Mouse (Mus musculus): ENCODE measurements around the gene Pcsk2. TPM values are rescaled to one million over a fixed set of nuclear protein-coding genes. Genes with fewer than 3 reads are reported as not detected.

The Pcsk2 gene
- polyA plus RNA-seq, 1 experiment from 2014 or later, result 30.6 TPM

DNA sequence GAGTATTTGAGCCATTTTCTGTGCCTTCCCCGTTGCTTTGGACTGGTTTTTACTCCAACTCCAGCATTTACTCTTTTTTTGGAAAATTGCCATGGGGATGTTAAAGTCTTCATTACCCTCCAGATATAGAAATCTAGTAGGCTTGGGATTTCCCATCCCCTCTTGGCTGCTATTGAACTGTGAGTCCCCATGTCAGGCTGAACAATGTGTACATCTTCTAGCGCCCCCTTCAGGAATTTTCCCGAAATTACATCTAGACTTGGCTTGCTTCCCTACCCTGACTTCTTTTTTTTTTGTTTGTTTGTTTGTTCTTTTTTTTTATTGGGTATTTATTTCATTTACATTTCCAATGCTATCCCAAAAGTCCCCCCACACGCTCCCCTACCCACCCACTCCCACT is 163.3 kb downstream of the Pcsk2 start:
- H3K4me1 ChIP-seq, result no peaks in the 10 kb centered on the region
- H3K4me2 ChIP-seq, result no peak overlapping the region
- no peak overlapping the region for H3K9ac ChIP-seq
- H3K9me3 ChIP-seq, result no peaks in the 10 kb centered on the region
- no peaks in the 10 kb centered on the region for H3K27me3 ChIP-seq (replicated peaks)
- H3K27ac ChIP-seq, result no peak overlapping the region
- no peak for ATAC-seq (replicated peaks)
- H3K36me3 ChIP-seq (replicated peaks), result no peaks in the 10 kb centered on the region
- WGBS, result 23% methylated on average over 4 of the region's 4 CpGs
- H3K4me3 ChIP-seq, result no peak overlapping the region

DNA sequence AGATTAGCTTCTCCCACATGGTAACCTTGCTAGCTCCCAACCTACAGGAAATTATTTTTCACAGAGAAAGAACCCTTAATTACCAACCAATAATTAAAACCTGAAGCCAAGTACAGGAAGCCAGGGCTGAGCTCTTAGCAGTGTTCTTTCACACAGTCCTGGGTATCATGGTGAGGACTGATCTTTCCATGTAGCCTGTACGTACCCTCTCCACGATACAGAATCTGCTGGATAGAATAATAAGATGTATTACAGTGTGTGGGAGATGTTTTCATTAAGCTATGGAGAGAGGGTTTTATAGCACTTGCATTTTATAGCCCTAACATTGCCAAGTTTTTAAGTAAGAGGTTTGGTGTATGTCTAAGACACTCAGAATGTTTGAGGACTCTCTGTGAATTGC is 164.0 kb downstream of the Pcsk2 start:
- Histone ChIP-seq H3K9ac (no peak overlapping the region), H3K4me1 (no peaks in the 10 kb centered on the region), H3K27me3 (replicated peaks) (no peaks in the 10 kb centered on the region), H3K4me2 (no peak overlapping the region), H3K27ac (no peak overlapping the region), H3K4me3 (no peak overlapping the region), H3K9me3 (no peaks in the 10 kb centered on the region), H3K36me3 (replicated peaks) (no peaks in the 10 kb centered on the region)
- ATAC-seq (replicated peaks), result no peak
- WGBS, result 83% methylated on average over 2 of the region's 2 CpGs

DNA sequence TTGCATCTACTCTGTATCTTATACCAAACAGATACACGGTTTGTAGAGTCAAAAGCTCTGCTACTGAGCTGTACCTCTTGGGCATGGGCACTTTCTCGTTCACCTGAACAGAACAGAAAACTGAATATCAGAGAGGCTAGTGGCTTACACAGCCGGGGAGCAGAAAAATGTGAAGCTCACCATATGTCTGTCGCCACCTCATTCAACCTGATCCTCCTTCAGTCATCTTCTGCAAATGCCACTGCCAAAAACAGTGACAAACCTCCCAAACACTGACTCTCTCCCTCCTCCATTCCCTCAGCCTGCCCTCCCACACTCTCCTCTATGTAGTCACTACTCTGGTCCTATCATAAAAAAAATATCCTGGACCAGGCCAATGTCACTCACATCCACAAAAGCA is 165.9 kb downstream of the Pcsk2 start:
- Histone ChIP-seq H3K27me3 (replicated peaks) (no peaks in the 10 kb centered on the region), H3K4me3 (no peak overlapping the region), H3K9me3 (no peaks in the 10 kb centered on the region), H3K27ac (no peak overlapping the region), H3K36me3 (replicated peaks) (no peaks in the 10 kb centered on the region), H3K4me1 (no peaks in the 10 kb centered on the region), H3K9ac (no peak overlapping the region), H3K4me2 (no peak overlapping the region)
- WGBS, result 84% methylated on average over 4 of the region's 4 CpGs
- no peak for ATAC-seq (replicated peaks)

- no peak for ATAC-seq (replicated peaks)
- no peak overlapping the region for H3K27ac ChIP-seq
- H3K27me3 ChIP-seq (replicated peaks), result no peaks in the 10 kb centered on the region
These were observed 166.9 kb downstream of the Pcsk2 start for GRCm38 (mm10) chr2:143712901-143713300.

GRCm38 (mm10) chr2:143713902-143714301 is 167.9 kb downstream of the Pcsk2 start:
- H3K9me3 ChIP-seq, result no peaks in the 10 kb centered on the region
- ATAC-seq (replicated peaks), result no peak
- no peak overlapping the region for H3K9ac ChIP-seq
- no peaks in the 10 kb centered on the region for H3K27me3 ChIP-seq (replicated peaks)
- H3K27ac ChIP-seq, result no peak overlapping the region
- H3K36me3 ChIP-seq (replicated peaks), result no peaks in the 10 kb centered on the region
- WGBS, result 76% methylated on average over 4 of the region's 4 CpGs
- no peak overlapping the region for H3K4me3 ChIP-seq
- no peaks in the 10 kb centered on the region for H3K4me1 ChIP-seq
- H3K4me2 ChIP-seq, result no peak overlapping the region

More at GRCm38 (mm10) chr2:143712901-143713300, 166.9 kb downstream of the Pcsk2 start:
- Histone ChIP-seq H3K36me3 (replicated peaks) (no peaks in the 10 kb centered on the region), H3K4me2 (no peak overlapping the region), H3K4me1 (no peaks in the 10 kb centered on the region), H3K9ac (no peak overlapping the region), H3K9me3 (no peaks in the 10 kb centered on the region), H3K4me3 (no peak overlapping the region)
- 64% methylated on average over 3 of the region's 3 CpGs for WGBS

DNA sequence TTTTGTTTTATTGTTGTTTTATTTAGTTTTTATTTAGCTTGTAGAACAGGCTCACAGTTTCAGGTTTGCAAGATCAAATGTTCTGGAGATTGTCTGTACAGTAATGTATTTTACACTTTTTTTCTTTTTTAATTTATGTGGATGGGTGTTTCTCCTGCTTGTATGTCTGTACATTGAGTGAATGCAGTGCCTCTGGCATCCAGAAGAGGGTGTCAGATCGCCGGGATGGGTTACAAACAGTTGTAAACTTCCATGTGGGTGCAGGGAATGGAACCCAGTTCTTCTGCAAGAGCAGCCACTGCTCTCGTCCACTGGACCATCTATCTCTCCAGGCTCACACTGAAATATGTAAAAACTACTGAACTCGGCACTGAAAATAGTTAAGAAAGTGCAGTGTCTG is 169.2 kb downstream of the Pcsk2 start:
- Histone ChIP-seq H3K36me3 (replicated peaks) (no peaks in the 10 kb centered on the region), H3K9ac (no peak overlapping the region), H3K27me3 (replicated peaks) (no peaks in the 10 kb centered on the region), H3K27ac (no peak overlapping the region), H3K4me1 (no peaks in the 10 kb centered on the region), H3K4me3 (no peak overlapping the region), H3K4me2 (no peak overlapping the region), H3K9me3 (no peaks in the 10 kb centered on the region)
- no peak for ATAC-seq (replicated peaks)
- WGBS, result 70% methylated on average over 4 of the region's 4 CpGs

GRCm38 (mm10) chr2:143723231-143723630 is 177.3 kb downstream of the Pcsk2 start:
- 24% methylated on average over 4 of the region's 4 CpGs for WGBS
- no peak overlapping the region for H3K4me3 ChIP-seq
- H3K27me3 ChIP-seq (replicated peaks), result no peaks in the 10 kb centered on the region
- H3K9ac ChIP-seq, result no peak overlapping the region
- no peaks in the 10 kb centered on the region for H3K4me1 ChIP-seq
- no peak overlapping the region for H3K4me2 ChIP-seq
- ATAC-seq (replicated peaks), result no peak
- H3K27ac ChIP-seq, result no peak overlapping the region
- H3K36me3 ChIP-seq (replicated peaks), result no peaks in the 10 kb centered on the region
- H3K9me3 ChIP-seq, result no peaks in the 10 kb centered on the region

DNA sequence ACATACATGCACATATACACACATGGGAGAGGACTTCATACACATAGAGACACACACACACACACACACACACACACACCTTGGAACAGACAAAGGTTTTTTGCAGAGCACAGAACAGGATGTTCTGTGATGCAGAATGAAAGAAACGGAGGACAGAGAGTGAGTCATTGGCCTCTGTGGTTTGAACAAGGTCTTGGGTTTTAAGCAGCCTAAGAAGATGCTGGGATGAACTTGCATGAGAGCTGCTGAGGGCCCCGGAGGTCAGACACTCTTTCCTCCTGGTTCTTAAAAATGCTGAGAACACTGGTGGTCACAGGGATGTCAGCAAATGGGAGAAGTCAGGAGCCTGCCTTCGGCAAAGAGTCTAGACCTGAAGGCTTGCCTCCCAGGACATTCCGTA is 178.1 kb downstream of the Pcsk2 start:
- Histone ChIP-seq H3K27ac (no peak overlapping the region), H3K9me3 (no peaks in the 10 kb centered on the region), H3K4me1 (no peaks in the 10 kb centered on the region), H3K4me2 (no peak overlapping the region), H3K27me3 (replicated peaks) (no peaks in the 10 kb centered on the region), H3K9ac (no peak overlapping the region), H3K4me3 (no peak overlapping the region), H3K36me3 (replicated peaks) (no peaks in the 10 kb centered on the region)
- WGBS, result 81% methylated on average over 4 of the region's 4 CpGs
- no peak for ATAC-seq (replicated peaks)

- Histone ChIP-seq H3K27me3 (replicated peaks) (no peaks in the 10 kb centered on the region), H3K9ac (no peak overlapping the region), H3K36me3 (replicated peaks) (no peaks in the 10 kb centered on the region), H3K4me3 (no peak overlapping the region), H3K9me3 (no peaks in the 10 kb centered on the region), H3K4me1 (no peaks in the 10 kb centered on the region), H3K27ac (no peak overlapping the region), H3K4me2 (no peak overlapping the region)
- WGBS, result 76% methylated on average over 8 of the region's 8 CpGs
- ATAC-seq (replicated peaks), result no peak
These were observed 178.8 kb downstream of the Pcsk2 start for GRCm38 (mm10) chr2:143724720-143725119.

GRCm38 (mm10) chr2:143732501-143732900 is 186.5 kb downstream of the Pcsk2 start:
- H3K9ac ChIP-seq, result no peak overlapping the region
- no peaks in the 10 kb centered on the region for H3K9me3 ChIP-seq
- H3K4me2 ChIP-seq, result no peak overlapping the region
- H3K36me3 ChIP-seq (replicated peaks), result no peaks in the 10 kb centered on the region
- no peaks in the 10 kb centered on the region for H3K27me3 ChIP-seq (replicated peaks)
- no peak for ATAC-seq (replicated peaks)
- H3K4me3 ChIP-seq, result no peak overlapping the region
- WGBS, result 93% methylated on average over 10 of the region's 10 CpGs
- no peak overlapping the region for H3K27ac ChIP-seq
- no peaks in the 10 kb centered on the region for H3K4me1 ChIP-seq

DNA sequence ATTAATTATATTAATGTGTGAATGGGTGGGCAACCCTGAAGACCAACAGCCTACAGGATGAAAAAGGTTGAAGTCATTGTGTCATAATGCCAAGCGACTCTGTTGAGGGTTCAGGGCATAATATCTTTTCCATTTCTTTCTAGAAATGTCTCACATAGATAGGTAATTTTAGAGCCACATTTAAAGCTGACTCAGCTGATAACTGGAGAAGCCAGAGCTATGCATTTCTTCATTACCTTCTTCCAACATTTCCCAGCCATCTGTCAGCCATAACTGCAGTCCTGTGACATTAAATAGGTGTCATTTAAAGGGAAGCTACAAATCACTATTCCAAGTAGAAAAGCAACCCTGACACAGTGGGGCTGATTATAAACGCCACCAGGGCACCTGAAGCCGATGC is 189.5 kb downstream of the Pcsk2 start:
- 90% methylated on average over 3 of the region's 3 CpGs for whole genome bisulfite sequencing
- H3K4me1 ChIP-seq, result no peaks in the 10 kb centered on the region
- H3K9ac ChIP-seq, result no peak overlapping the region
- no peaks in the 10 kb centered on the region for H3K9me3 ChIP-seq
- H3K36me3 ChIP-seq (replicated peaks), result no peaks in the 10 kb centered on the region
- no peak overlapping the region for H3K27ac ChIP-seq
- H3K4me2 ChIP-seq, result no peak overlapping the region
- H3K4me3 ChIP-seq, result no peak overlapping the region
- H3K27me3 ChIP-seq (replicated peaks), result no peaks in the 10 kb centered on the region
- ATAC-seq (replicated peaks), result no peak

- H3K9me3 ChIP-seq, result no peaks in the 10 kb centered on the region
- no peaks in the 10 kb centered on the region for H3K4me1 ChIP-seq
- H3K27ac ChIP-seq, result no peak overlapping the region
- no peaks in the 10 kb centered on the region for H3K36me3 ChIP-seq (replicated peaks)
- H3K4me3 ChIP-seq, result no peak overlapping the region
- H3K27me3 ChIP-seq (replicated peaks), result no peaks in the 10 kb centered on the region
- no peak for ATAC-seq (replicated peaks)
- H3K4me2 ChIP-seq, result no peak overlapping the region
- H3K9ac ChIP-seq, result no peak overlapping the region
- 78% methylated on average over 7 of the region's 7 CpGs for WGBS
These were observed 193.7 kb downstream of the Pcsk2 start for GRCm38 (mm10) chr2:143739475-143740226.

GRCm38 (mm10) chr2:143742436-143742835 is 196.5 kb downstream of the Pcsk2 start:
- ATAC-seq (replicated peaks), result no peak
- WGBS, result 93% methylated on average over 5 of the region's 5 CpGs
- Histone ChIP-seq H3K27me3 (replicated peaks) (no peaks in the 10 kb centered on the region), H3K36me3 (replicated peaks) (no peaks in the 10 kb centered on the region), H3K4me1 (no peaks in the 10 kb centered on the region), H3K9me3 (no peaks in the 10 kb centered on the region), H3K9ac (no peak overlapping the region), H3K4me2 (no peak overlapping the region), H3K4me3 (no peak overlapping the region), H3K27ac (no peak overlapping the region)
